Mouse (Mus musculus) liver, embryonic 11.5 days (tissue): ENCODE measurements around the gene Pygl. TPM values are rescaled to one million over a fixed set of nuclear protein-coding genes. Genes with fewer than 3 reads are reported as not detected.
A peak's percentile ranks its signal among the peaks of the same experiment; 100 is the strongest.
"Not testable (repeated sequence)": the region's sequence is repeated elsewhere in the genome, so short reads cannot be mapped to it uniquely, and the experiment has no call there.

ENCODE experiments used
- ATAC-seq: fragments of 200-750 bp; cut with Nextera tagmentation; replicated peaks from 2 replicates; pipeline ENCODE4 v1.8.0; 2017; ENCODE audit warnings: moderate number of reproducible peaks, mild to moderate bottlenecking, moderate TSS enrichment, moderate library complexity; ENCODE audit not compliant: low FRiP score
- DNase-seq: peaks from one replicate; pipeline ENCODE4 v3.0.0-alpha.2; 2017; ENCODE audit warnings: low spot score
- H3K27ac ChIP-seq: fragments of 300-500 bp; sonication (generic); 2 replicates; pipeline ENCODE4 v1.5.1; 2014; ENCODE audit warnings: mild to moderate bottlenecking, low read depth, low read length, control low read depth
- H3K27me3 ChIP-seq: fragments of 300-500 bp; sonication (generic); replicated peaks from 2 replicates; pipeline ENCODE4 v1.6.1; 2014; ENCODE audit warnings: low read length, mixed read lengths; ENCODE audit not compliant: control insufficient read depth, insufficient read depth
- H3K36me3 ChIP-seq: fragments of 300-500 bp; sonication (generic); 2 replicates; pipeline ENCODE4 v1.6.1; 2014; ENCODE audit warnings: mild to moderate bottlenecking, low read length, moderate library complexity, mixed read lengths; ENCODE audit not compliant: control insufficient read depth, insufficient read depth
- H3K4me1 ChIP-seq: fragments of 300-500 bp; sonication (generic); replicated peaks from 2 replicates; pipeline ENCODE4 v1.6.1; 2014; ENCODE audit warnings: low read length, mixed read lengths; ENCODE audit not compliant: control insufficient read depth, insufficient read depth
- H3K4me2 ChIP-seq: fragments of 300-500 bp; sonication (generic); 2 replicates; pipeline ENCODE4 v1.6.1; 2014; ENCODE audit warnings: mild to moderate bottlenecking, control low read depth, moderate library complexity
- H3K4me3 ChIP-seq: fragments of 300-500 bp; sonication (generic); 2 replicates; pipeline ENCODE4 v1.5.1; 2014; ENCODE audit warnings: low read depth, low read length, control low read depth
- H3K9ac ChIP-seq: fragments of 300-500 bp; sonication (generic); 2 replicates; pipeline ENCODE4 v1.6.1; 2014; ENCODE audit warnings: low read depth, low read length, control low read depth
- H3K9me3 ChIP-seq: fragments of 300-500 bp; sonication (generic); 2 replicates; pipeline ENCODE4 v1.6.1; 2016; ENCODE audit warnings: low read length, inconsistent platforms, mixed read lengths; ENCODE audit not compliant: control insufficient read depth
- WGBS: fragments of 180-500 bp; shearing (Covaris S2); extraction: QIAGEN DNeasy Blood & Tissue Kit; methylation state at CpG from one replicate; pipeline ENCODE4 v1.1.7; 2014; 5-methylcytosine and 5-hydroxymethylcytosine counted together
- polyA plus RNA-seq: library from polyadenylated mRNA; unstranded; fragments of >200 nt; fragmentation: Nextera tagmentation; extraction: Ambion mirVana; gene quantifications from 2 replicates; pipeline ENCODE4 v1.2.1, GENCODE M21; 2014

Gene Pygl
- polyA plus RNA-seq, 1 experiment from 2014 or later, result 29.8 TPM

DNA sequence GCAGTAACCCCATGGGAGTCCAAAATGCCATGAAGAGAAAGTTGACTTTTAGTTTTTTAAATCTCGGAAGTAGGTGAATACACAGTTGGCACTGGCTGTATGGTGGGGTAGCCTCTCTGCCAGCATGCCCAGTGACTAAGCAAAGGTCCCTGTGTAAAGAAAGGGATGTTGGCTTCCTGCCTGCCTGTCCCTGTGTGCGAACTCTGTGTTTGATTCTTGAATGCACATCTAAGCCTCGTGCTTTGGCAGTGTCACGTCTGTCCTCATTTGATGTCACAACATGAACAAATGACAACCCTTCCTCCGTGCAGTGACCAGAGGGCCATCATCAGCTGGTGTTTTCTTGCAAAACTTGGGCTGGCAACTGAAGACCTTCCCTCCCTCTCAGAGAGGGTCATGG, 34.9 kb downstream of the Pygl start:
- Histone ChIP-seq H3K9me3 (no peaks in the 10 kb centered on the region), H3K4me3 (no peak overlapping the region), H3K27ac (no peak overlapping the region), H3K36me3 (no peaks in the 10 kb centered on the region), H3K4me2 (no peak overlapping the region), H3K9ac (no peak overlapping the region), H3K27me3 (no peaks in the 10 kb centered on the region; the same call in 1 of the 2 replicates), H3K4me1 (no peaks in the 10 kb centered on the region)
- DNase-seq (no peak), ATAC-seq (no peak)
- WGBS, result 84% methylated on average over 5 of the region's 5 CpGs

DNA sequence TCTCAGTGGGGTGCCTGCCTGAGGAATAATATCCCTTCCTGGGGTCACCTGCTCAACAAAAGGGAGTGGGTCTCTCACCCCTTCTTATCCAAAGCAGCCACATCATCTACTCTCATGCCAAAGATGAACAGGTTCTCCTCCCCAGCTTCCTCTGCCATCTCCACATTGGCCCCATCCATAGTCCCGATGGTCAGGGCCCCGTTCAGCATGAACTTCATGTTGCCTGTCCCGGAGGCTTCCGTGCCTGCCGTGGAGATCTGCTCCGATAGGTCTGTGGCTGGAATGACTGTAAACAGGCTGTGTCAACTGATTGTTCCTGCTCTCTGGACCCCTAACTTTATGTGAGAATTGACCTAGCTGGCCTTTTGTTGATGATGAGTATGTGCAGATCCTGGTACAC, 35.9 kb downstream of the Pygl start:
- Histone ChIP-seq H3K9me3 (no peaks in the 10 kb centered on the region), H3K9ac (no peak overlapping the region), H3K27me3 (no peaks in the 10 kb centered on the region; the same call in 1 of the 2 replicates), H3K4me2 (no peak overlapping the region), H3K4me1 (no peaks in the 10 kb centered on the region), H3K36me3 (no peaks in the 10 kb centered on the region), H3K4me3 (no peak overlapping the region), H3K27ac (no peak overlapping the region)
- 90% methylated on average over 6 of the region's 6 CpGs for WGBS
- DNase-seq, result no peak
- ATAC-seq, result no peak

DNA sequence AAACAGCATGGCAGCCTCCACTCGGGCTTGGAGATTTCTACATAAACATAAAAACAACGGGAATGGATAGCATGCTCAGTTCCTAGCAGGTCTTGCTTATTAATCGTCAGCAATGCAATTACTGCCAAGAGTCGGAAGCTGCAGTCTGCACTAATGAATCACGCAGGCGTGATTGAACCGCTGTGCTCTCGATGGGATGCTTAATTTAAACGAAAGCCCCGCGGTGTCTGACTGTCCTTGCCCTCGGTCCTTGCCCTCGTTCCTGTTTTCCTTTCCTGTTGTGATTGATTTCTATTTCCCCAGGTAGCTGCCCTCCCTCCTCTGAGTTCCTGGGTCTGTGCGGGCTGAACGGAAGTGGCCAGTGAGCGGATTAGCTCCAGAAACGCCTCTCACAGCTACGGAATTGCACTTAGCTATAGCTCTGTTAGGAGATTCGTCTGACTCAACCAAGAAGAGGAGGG, 39.0 kb downstream of the Pygl start:
- no peaks in the 10 kb centered on the region for H3K9me3 ChIP-seq
- H3K27me3 ChIP-seq, result no peaks in the 10 kb centered on the region; the same call in 1 of the 2 replicates
- peak overlapping the region; percentile 36; the same call in 1 of the 2 replicates for H3K4me2 ChIP-seq
- DNase-seq (no peak), ATAC-seq (no peak)
- WGBS, result 28% methylated on average over 19 of the region's 19 CpGs
- no peak overlapping the region; the same call in 1 of the 2 replicates for H3K4me3 ChIP-seq
- no peaks in the 10 kb centered on the region for H3K4me1 ChIP-seq
- H3K36me3 ChIP-seq, result no peaks in the 10 kb centered on the region
- no peak overlapping the region for H3K9ac ChIP-seq
- H3K27ac ChIP-seq, result no peak overlapping the region

DNA sequence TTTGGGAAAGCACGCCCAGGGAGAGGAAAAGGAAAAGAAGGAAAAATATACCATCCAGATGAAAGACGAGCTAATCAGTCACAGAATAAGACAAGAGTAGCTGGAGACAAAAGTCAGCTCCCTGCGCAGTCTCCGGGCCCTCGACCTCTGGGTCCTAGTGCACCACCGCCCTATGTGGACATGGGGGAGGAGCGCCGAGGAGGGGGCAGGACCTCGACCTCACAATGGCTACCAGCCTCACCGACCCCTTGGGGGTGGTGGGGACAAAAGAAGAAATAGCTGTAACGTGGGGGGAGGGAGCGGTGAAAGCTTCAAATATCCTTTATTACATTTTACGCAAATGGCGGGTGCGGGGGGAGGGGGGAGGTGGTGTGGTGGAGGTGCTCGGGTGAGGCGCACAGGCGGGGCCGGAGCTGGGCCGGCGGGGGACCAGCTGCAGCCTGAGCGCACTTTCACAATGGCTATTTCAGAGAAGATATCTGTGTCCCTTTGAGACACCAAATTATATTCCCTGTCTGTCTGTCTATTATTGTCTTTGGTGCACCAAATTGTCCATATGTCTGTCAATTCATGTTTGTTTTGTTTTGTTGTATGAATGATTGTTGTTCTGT, 47.0 kb downstream of the Pygl start:
- Histone ChIP-seq H3K4me1 (no peaks in the 10 kb centered on the region), H3K4me3 (no peak overlapping the region), H3K27me3 (no peaks in the 10 kb centered on the region), H3K4me2 (no peak overlapping the region), H3K27ac (no peak overlapping the region), H3K9me3 (no peaks in the 10 kb centered on the region), H3K9ac (no peak overlapping the region), H3K36me3 (no peaks in the 10 kb centered on the region)
- DNase-seq, result no peak
- ATAC-seq, result no peak
- WGBS, result 79% methylated on average over 22 of the region's 22 CpGs

DNA sequence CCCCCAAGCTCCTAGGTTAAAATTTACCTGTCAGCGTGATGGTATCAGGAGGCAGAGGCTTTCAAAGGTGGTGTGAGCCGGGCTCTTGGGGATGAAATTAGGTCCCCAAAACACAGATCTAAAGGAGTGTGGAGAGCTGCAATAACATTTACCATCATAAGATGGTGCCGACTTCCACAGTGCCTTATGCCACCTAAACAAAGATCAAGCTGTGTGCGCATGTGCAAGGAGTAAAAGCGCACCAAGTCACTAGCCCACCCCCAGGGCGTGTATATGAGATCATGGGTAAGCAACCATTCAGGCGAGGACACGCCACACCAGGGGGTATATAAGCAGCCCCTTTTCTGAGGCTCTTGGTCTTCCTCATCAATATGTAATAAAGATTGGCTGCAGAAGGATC, 47.8 kb downstream of the Pygl start:
- not testable (repeated sequence) for H3K4me2 ChIP-seq, H3K27ac ChIP-seq, H3K36me3 ChIP-seq, H3K9ac ChIP-seq, DNase-seq, H3K4me1 ChIP-seq, ATAC-seq, H3K9me3 ChIP-seq, H3K27me3 ChIP-seq, H3K4me3 ChIP-seq
- WGBS, result 89% methylated on average over 8 of the region's 8 CpGs

DNA sequence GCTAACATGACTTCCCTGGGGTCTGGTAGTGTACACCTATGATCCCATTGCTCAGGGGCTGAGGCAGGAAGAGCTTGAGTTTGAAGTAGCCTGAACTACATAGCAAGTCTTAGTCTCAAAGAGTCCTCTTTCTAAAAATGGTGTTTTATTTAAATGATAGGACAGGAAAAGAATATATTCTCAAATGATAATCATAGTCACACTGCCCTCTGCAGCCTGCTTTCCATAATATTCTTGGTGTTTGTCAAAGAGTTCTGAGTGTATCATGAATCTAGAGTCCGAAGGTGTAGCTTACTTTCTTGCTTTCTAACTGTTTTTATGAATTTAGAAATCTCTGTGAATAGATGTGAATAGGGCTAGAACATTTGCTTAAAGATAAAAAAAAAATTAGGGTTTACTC, 61.3 kb downstream of the Pygl start:
- H3K4me2 ChIP-seq, result no peak overlapping the region
- no peak overlapping the region for H3K9ac ChIP-seq
- H3K27ac ChIP-seq, result no peak overlapping the region
- no peaks in the 10 kb centered on the region for H3K36me3 ChIP-seq
- DNase-seq (no peak), ATAC-seq (no peak)
- no peaks in the 10 kb centered on the region for H3K27me3 ChIP-seq
- no peaks in the 10 kb centered on the region for H3K4me1 ChIP-seq
- no peak overlapping the region for H3K4me3 ChIP-seq
- H3K9me3 ChIP-seq, result no peaks in the 10 kb centered on the region
- WGBS, result 64% methylated on average over 1 of the region's 1 CpGs

DNA sequence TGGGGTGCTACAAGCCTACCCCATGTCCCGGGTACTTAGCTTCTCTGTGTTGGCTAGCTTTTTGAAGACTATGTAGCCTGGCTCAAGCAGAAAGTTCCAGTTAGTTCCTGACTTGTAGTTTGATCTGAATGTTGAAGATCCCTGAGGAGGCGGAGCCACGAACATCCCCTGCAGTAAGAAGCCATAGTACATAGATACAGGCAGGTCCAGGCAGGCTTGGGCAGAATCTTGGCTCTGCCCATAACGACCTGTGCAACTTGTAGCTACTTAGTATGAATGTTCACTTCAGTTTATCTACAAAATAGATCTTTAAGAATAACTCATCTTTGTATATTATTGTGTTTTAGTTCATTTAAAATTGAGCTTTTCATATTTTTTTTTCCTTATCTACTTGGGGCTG, 63.3 kb downstream of the Pygl start:
- ATAC-seq, result no peak
- Histone ChIP-seq H3K36me3 (no peaks in the 10 kb centered on the region), H3K27ac (no peak overlapping the region), H3K9ac (no peak overlapping the region), H3K27me3 (no peaks in the 10 kb centered on the region), H3K4me3 (no peak overlapping the region), H3K4me2 (no peak overlapping the region), H3K4me1 (no peaks in the 10 kb centered on the region), H3K9me3 (no peaks in the 10 kb centered on the region)
- no peak for DNase-seq
- WGBS, result 78% methylated on average over 4 of the region's 4 CpGs

DNA sequence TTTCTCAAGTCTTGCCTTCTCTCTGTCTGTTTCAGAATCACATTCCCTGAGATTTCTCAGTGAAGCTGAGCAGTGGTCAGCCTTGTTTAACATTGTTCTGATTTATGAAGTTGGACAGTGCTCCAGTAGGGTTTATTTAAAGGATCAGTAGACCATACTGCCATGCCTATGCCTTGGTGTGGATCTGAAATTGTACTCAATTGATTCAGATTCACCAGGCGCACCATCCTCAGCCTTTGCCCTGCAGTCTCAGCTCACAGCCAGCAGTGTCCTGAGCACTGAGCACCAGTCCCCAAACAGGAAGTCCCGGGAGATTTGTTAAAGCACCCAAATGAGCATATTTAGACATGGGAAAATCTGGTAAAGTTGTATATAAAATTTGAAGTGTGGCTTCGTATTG, 66.5 kb downstream of the Pygl start:
- WGBS, result 63% methylated on average over 3 of the region's 3 CpGs
- Histone ChIP-seq H3K9me3 (no peaks in the 10 kb centered on the region), H3K9ac (no peak overlapping the region), H3K4me3 (no peak overlapping the region), H3K4me1 (no peaks in the 10 kb centered on the region), H3K36me3 (no peaks in the 10 kb centered on the region), H3K4me2 (no peak overlapping the region), H3K27ac (no peak overlapping the region), H3K27me3 (no peaks in the 10 kb centered on the region)
- ATAC-seq, result no peak
- DNase-seq, result no peak

DNA sequence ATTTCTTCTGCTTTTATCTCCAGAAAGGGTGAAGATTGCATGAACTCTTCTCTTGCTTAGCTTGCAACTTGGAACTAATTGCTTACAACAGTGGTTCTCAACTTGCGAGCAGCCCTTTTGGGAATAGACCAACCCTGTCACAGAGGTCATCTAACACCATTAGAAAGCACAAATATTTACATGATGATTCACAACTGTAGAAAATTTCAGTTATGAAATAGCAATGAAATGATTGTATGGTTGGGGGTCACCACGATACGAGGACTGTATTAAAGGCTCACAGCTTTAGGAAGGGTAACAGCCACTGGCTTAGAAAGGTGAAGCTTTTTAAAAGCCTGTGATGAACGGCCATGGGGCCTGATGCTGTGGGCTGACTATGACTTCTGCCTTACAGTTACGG, 70.2 kb downstream of the Pygl start:
- H3K4me1 ChIP-seq, result no peaks in the 10 kb centered on the region
- ATAC-seq (no peak), DNase-seq (no peak)
- H3K9ac ChIP-seq, result no peak overlapping the region
- no peak overlapping the region for H3K4me3 ChIP-seq
- H3K9me3 ChIP-seq, result no peaks in the 10 kb centered on the region
- no peaks in the 10 kb centered on the region for H3K27me3 ChIP-seq
- H3K27ac ChIP-seq, result no peak overlapping the region
- WGBS, result 73% methylated on average over 5 of the region's 5 CpGs
- no peak overlapping the region for H3K4me2 ChIP-seq
- H3K36me3 ChIP-seq, result no peaks in the 10 kb centered on the region
